Mouse (Mus musculus) ES-Bruce4 (cell line): ENCODE measurements at regions not wholly inside any gene's neighbourhood (a gene's known extent, or its start where the extent isn't known, plus 50 kb on each side); places are given as distances from the start of the nearest gene placed in this dataset.

ENCODE experiments used
- CTCF ChIP-seq: IDR thresholded peaks from one replicate; pipeline ENCODE4 v1.8.1; 2011; ENCODE audit warnings: low read depth, low read length
- EP300 ChIP-seq: IDR thresholded peaks from 2 replicates; pipeline ENCODE4 v1.6.1; 2011; ENCODE audit warnings: low read depth, low read length; ENCODE audit not compliant: insufficient read depth
- POLR2A ChIP-seq: IDR thresholded peaks from one replicate; pipeline ENCODE4 v1.8.1; 2011; ENCODE audit warnings: low read length; ENCODE audit not compliant: insufficient read depth

GRCm38 (mm10) chr12:77094999-77095915, 133.3 kb upstream of the Max start:
- TF ChIP-seq POLR2A (no peak), CTCF (no peak), EP300 (no peak)
